Mouse (Mus musculus) myocyte (in vitro differentiated cells): ENCODE data around the gene Myo18a. TPM values are rescaled to one million over a fixed set of nuclear protein-coding genes. Genes with fewer than 3 reads are reported as not detected.

Source experiments
- H3K27me3 ChIP-seq: one replicate; pipeline ENCODE4 v1.6.1; 2011; ENCODE audit not compliant: control insufficient read depth, insufficient read depth, insufficient read length
- H3K36me3 ChIP-seq: one replicate; pipeline ENCODE4 v1.6.1; 2011; ENCODE audit not compliant: control insufficient read depth, insufficient read depth
- H3K4me2 ChIP-seq: one replicate; pipeline ENCODE4 v1.6.1; 2011; ENCODE audit warnings: low read depth, control low read depth
- H3K4me3 ChIP-seq: one replicate; pipeline ENCODE4 v1.5.1; 2011; ENCODE audit warnings: mild to moderate bottlenecking, control low read depth, moderate library complexity
- H3K79me2 ChIP-seq: one replicate; pipeline ENCODE4 v1.6.1; 2011; ENCODE audit not compliant: control insufficient read depth, insufficient read depth
- H3ac ChIP-seq: one replicate; pipeline ENCODE4 v1.6.1; 2011; ENCODE audit not compliant: control insufficient read depth, insufficient read length
- MAX ChIP-seq: IDR thresholded peaks from one replicate; pipeline ENCODE4 v1.6.1; 2011; ENCODE audit warnings: low read depth, mild to moderate bottlenecking, control low read depth
- MYOD1 ChIP-seq, 3 experiments: IDR thresholded peaks; one replicate each; pipeline ENCODE4 v1.6.1; 2011; ENCODE audit warnings: control low read depth in 2 of 3, low read depth in 2 of 3, mild to moderate bottlenecking in 2 of 3, moderate library complexity in 1 of 3; ENCODE audit not compliant: insufficient read length in 2 of 3, control insufficient read depth in 1 of 3
- MYOG ChIP-seq, 3 experiments: IDR thresholded peaks; one replicate each; pipeline ENCODE4 v1.6.1; 2011; ENCODE audit warnings: control low read depth in 2 of 3, low read depth in 2 of 3, mild to moderate bottlenecking in 2 of 3; ENCODE audit not compliant: insufficient read length in 2 of 3, control insufficient read depth in 1 of 3, insufficient read depth in 1 of 3
- POLR2A ChIP-seq: IDR thresholded peaks from one replicate; pipeline ENCODE4 v1.6.1; 2011; ENCODE audit warnings: low read depth, mild to moderate bottlenecking, control low read depth, moderate library complexity; ENCODE audit not compliant: insufficient read length
- POLR2AphosphoS2 ChIP-seq: IDR thresholded peaks from one replicate; pipeline ENCODE4 v1.6.1; 2011; ENCODE audit warnings: low read depth, control low read depth; ENCODE audit not compliant: insufficient read length
- REST ChIP-seq: IDR thresholded peaks from one replicate; pipeline ENCODE4 v1.6.1; 2011; ENCODE audit warnings: mild to moderate bottlenecking, control low read depth, moderate library complexity; ENCODE audit not compliant: insufficient read depth, insufficient read length
- SRF ChIP-seq: IDR thresholded peaks from one replicate; pipeline ENCODE4 v1.6.1; 2011; ENCODE audit warnings: low read depth; ENCODE audit not compliant: control insufficient read depth, insufficient read length
- TCF12 ChIP-seq: IDR thresholded peaks from one replicate; pipeline ENCODE4 v1.6.1; 2011; ENCODE audit warnings: mild to moderate bottlenecking, control low read depth; ENCODE audit not compliant: poor library complexity, insufficient read depth, severe bottlenecking
- TCF3 ChIP-seq: IDR thresholded peaks from one replicate; pipeline ENCODE4 v1.6.1; 2011; ENCODE audit warnings: low read depth, control low read depth; ENCODE audit not compliant: insufficient read length
- USF1 ChIP-seq: IDR thresholded peaks from one replicate; pipeline ENCODE4 v1.6.1; 2011; ENCODE audit warnings: low read depth, mild to moderate bottlenecking, control low read depth, moderate library complexity
- polyA plus RNA-seq: library from polyadenylated mRNA; unstranded; fragments of >200 nt; fragmentation: generic; extraction: Trizol; gene quantifications from one replicate; pipeline ENCODE4 v1.2.1, GENCODE M21; 2012; ENCODE audit warnings: missing spikeins

The Myo18a gene
- polyA plus RNA-seq, 1 experiment = 169 TPM

DNA sequence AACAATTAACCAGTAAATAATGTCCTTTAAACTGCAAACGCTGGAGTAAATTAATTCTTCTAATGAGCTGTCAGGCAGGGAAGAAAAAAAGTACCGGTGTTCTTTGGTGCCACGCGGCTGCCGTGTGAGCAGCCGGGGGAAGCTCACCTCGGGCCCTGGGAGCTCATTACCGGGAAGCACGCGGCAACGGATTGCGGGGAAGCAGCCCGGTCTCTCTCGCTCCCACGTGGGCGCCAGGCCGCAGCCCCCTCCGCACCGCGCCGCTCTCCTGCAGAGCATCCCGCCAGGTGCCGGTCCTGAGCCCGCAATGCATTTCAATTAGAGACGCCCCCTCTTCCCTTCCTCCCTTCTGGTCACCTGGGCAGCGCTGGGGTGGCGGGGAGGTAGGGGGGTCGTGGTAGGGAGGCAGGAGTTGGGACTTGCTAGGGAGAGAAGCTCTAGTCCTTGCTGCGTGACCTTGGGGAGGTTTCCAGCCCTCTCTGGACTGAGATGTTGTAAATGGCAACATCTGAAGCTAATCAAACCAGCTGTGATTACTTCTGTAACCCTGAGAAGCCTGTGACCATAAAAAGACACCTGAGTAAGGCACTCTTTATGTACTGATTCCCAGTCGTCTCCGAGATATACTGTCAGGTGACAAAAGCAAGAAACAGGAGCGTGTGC lies 151.7 kb downstream of the Myo18a start:
- Histone ChIP-seq H3K4me3 (no peak overlapping the region), H3K79me2 (no peaks in the 10 kb centered on the region), H3ac (no peak overlapping the region), H3K4me2 (no peak overlapping the region), H3K36me3 (no peaks in the 10 kb centered on the region), H3K27me3 (peaks cover 70% of the 10 kb centered on the region)
- TF ChIP-seq MAX (no peak), REST (no peak), POLR2A (no peak), MYOG (IDR thresholded peaks at IDR 0.05; ENCODE audit: control insufficient read depth in 1 of 3, insufficient read depth in 1 of 3, insufficient read length in 2 of 3, low read depth in 2 of 3) (no peak), SRF (no peak), TCF12 (no peak), USF1 (no peak), TCF3 (no peak), POLR2AphosphoS2 (no peak), MYOD1 (IDR thresholded peaks at IDR 0.05; ENCODE audit: control insufficient read depth in 1 of 3, insufficient read length in 2 of 3, low read depth in 2 of 3) (no peak)

Other genes with a start within 250 kb of the Myo18a start
- gene Abhd15, start 248.1 kb upstream of the Myo18a start, polyA plus RNA-seq = 1.4 TPM
- 23.7 TPM for gene Trp53i13, start 247.3 kb upstream of the Myo18a start, polyA plus RNA-seq
- not detected for gene Gm10392, start 244.0 kb upstream of the Myo18a start, polyA plus RNA-seq
- gene Taok1, start 155.4 kb upstream of the Myo18a start, polyA plus RNA-seq = 9.2 TPM
- gene Nufip2, start 77.1 kb upstream of the Myo18a start, polyA plus RNA-seq = 9.3 TPM
- gene Cryba1, start 38.0 kb upstream of the Myo18a start, polyA plus RNA-seq = not detected
- 0.07 TPM for gene Gm10277, start 24.5 kb downstream of the Myo18a start, polyA plus RNA-seq
- not detected for gene Pipox, start 130.8 kb downstream of the Myo18a start, polyA plus RNA-seq
- gene Sez6, start 167.6 kb downstream of the Myo18a start, polyA plus RNA-seq = not detected
- gene Phf12, start 219.5 kb downstream of the Myo18a start, polyA plus RNA-seq = 22.2 TPM